In the genomic region with DNA sequence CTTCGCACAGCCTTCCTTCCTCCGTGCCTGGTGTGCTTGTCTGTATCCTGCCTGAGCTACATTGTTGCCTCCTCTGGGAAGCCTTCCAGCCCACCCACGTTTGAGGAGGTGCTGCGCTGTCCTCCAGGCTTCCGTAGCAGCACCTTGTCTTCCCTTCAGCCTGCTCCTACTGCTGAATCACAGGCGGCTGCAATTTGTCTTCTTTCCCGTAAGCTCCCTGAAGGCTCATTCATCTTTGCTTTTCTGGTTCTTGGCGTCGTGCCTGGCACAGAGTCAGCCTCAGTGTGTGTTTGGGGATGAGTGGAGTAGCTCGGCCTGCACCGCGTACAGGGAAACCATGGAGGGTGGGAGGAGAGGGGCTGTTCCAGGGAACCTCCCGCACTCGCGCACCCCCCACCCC, we compare ENCODE assay signal across 10 mouse cellular contexts. TPM values are rescaled to one million over a fixed set of nuclear protein-coding genes. Genes with fewer than 3 reads are reported as not detected.
DNase-seq lines count a peak whose midpoint lies in the region; TF ChIP-seq lines count a peak whose summit lies in the region.
"Had no signal": no experiment of that assay in that cellular context is flagged by ENCODE, and none has a peak within 500 bp of the region (broad histone marks: within the 10 kb centered on the region; RNA-seq: fewer than 3 reads in every experiment).

No protein-coding gene starts in this region.

- H3K36me3 ChIP-seq in kidney, adult 2 months (ENCODE audit: control insufficient read depth, insufficient read depth, low read length) = no peaks in the 10 kb centered on the region
- H3K36me3 ChIP-seq in heart, embryonic 10.5 days = no peaks in the 10 kb centered on the region
- H3K36me3 ChIP-seq: lung, embryonic 15.5 days had no signal

- intact Hi-C loops in heart, postnatal 10 days (cut with DNase I) = loop anchor here (1.0 kb wide), 1 partner anchor 210 kb away; no protein-coding TSS in a partner anchor

- no peaks in the 10 kb centered on the region for H3K27me3 ChIP-seq in kidney, adult 2 months (replicated peaks; ENCODE audit: control insufficient read depth, insufficient read depth, low read length)
- H3K27me3 ChIP-seq in heart, embryonic 10.5 days (ENCODE audit: insufficient read depth, poor library complexity, severe bottlenecking) = peaks cover 74% of the 10 kb centered on the region

- TF ChIP-seq POLR2A in kidney, adult 2 months (IDR thresholded peaks at IDR 0.05; ENCODE audit: low read depth, low read length) = no peak
- TF ChIP-seq POLR2A in brain, embryonic 14.5 days (IDR thresholded peaks at IDR 0.05; ENCODE audit: borderline replicate concordance, extremely low read depth, insufficient read depth, insufficient read length, poor library complexity, severe bottlenecking) = no peak

- no peak overlapping the region for H3K27ac ChIP-seq in kidney, adult 2 months (ENCODE audit: insufficient read depth, low read depth, low read length)
- no peak overlapping the region for H3K27ac ChIP-seq in heart, embryonic 10.5 days
- H3K27ac ChIP-seq: heart, adult 2 months; lung, embryonic 15.5 days had no signal

- 22% methylated on average over 15 of the region's 15 CpGs for WGBS in kidney, adult 2 months
- 19% methylated on average over 15 of the region's 15 CpGs for WGBS in heart, embryonic 10.5 days

- DNase-seq in kidney, adult 2 months = peak; percentile 30
- DNase-seq in kidney, adult 18-20 months = no peak
- DNase-seq in Muller cell, postnatal 12 days (ENCODE audit: inconsistent ontology term) = peak; percentile 21
- peak; percentile 82 for DNase-seq in brain, embryonic 14.5 days (ENCODE audit: low read depth)
- DNase-seq in left cerebral cortex, adult 9 months (ENCODE audit: low spot score in 2 of 2) = peak; percentile 58 to 87
- no peak for DNase-seq in spleen, postnatal 4 days (ENCODE audit: low spot score in 2 of 2)
- DNase-seq in heart, postnatal 10 days = no peak
- no peak for DNase-seq in heart, embryonic 10.5 days (ENCODE audit: low spot score)

- H3K4me1 ChIP-seq in kidney, adult 2 months (ENCODE audit: control insufficient read depth, insufficient read depth, low read length) = peaks cover 2% of the 10 kb centered on the region; the same call in 1 of the 2 replicates
- peaks cover 35% of the 10 kb centered on the region for H3K4me1 ChIP-seq in heart, embryonic 10.5 days

- TF ChIP-seq CTCF in kidney, adult 2 months (conservative IDR thresholded peaks at IDR 0.05; ENCODE audit: insufficient read depth, insufficient read length, low read depth, low read length) = no peak
- TF ChIP-seq CTCF in brain, embryonic 14.5 days (IDR thresholded peaks at IDR 0.05; ENCODE audit: borderline replicate concordance, extremely low read depth, insufficient read depth, insufficient read length) = no peak

- no peaks in the 10 kb centered on the region for H3K9me3 ChIP-seq in heart, embryonic 10.5 days
- H3K9me3 ChIP-seq: lung, embryonic 15.5 days had no signal

- H3K4me3 ChIP-seq in kidney, adult 2 months (ENCODE audit: insufficient read depth, low read depth, low read length) = no peak overlapping the region
- H3K4me3 ChIP-seq in heart, embryonic 10.5 days = no peak overlapping the region
- H3K4me3 ChIP-seq: heart, adult 2 months; lung, embryonic 15.5 days had no signal

RNA-seq across cellular contexts. Expression of a gene that starts 12.4 kb away (rescaled TPM):
- 0.14 TPM in 1 of 2 replicates, not detected in the other for polyA plus RNA-seq in kidney, adult 2 months (2012; rRNA removed)
- polyA plus RNA-seq in brain, embryonic 14.5 days (2012; rRNA removed) = 10.0 and 15.5 TPM in 2 replicates
- total RNA-seq in heart, postnatal 10 days (2021) = not detected
- polyA plus RNA-seq in heart, embryonic 10.5 days (2016; fragmentation: Nextera tagmentation; extraction: Ambion mirVana) = not detected in 2 replicates
- total RNA-seq: heart, adult 2 months had no signal
- polyA plus RNA-seq: heart, adult 2 months had no signal

RNA-seq across cellular contexts. Expression of a gene that starts 31.0 kb away (rescaled TPM):
- polyA plus RNA-seq in kidney, adult 2 months (2012; rRNA removed) = 28.8 and 34.2 TPM in 2 replicates
- polyA plus RNA-seq in brain, embryonic 14.5 days (2012; rRNA removed) = 67.3 and 70.7 TPM in 2 replicates
- 10 to 100 TPM; 36.5 to 45.1 TPM for total RNA-seq in heart, postnatal 10 days (2021)
- 26.7 and 33.8 TPM in 2 replicates for polyA plus RNA-seq in heart, embryonic 10.5 days (2016; fragmentation: Nextera tagmentation; extraction: Ambion mirVana)

RNA-seq across cellular contexts. Expression of a gene that starts 43.3 kb away (rescaled TPM):
- polyA plus RNA-seq in kidney, adult 2 months (2012; rRNA removed) = 0.10 and 0.19 TPM in 2 replicates
- 18.1 and 19.6 TPM in 2 replicates for polyA plus RNA-seq in brain, embryonic 14.5 days (2012; rRNA removed)
- total RNA-seq in heart, postnatal 10 days (2021) = under 1 TPM; 0.17 to 0.25 TPM
- 0.10 TPM in 1 of 2 replicates, not detected in the other for polyA plus RNA-seq in heart, embryonic 10.5 days (2016; fragmentation: Nextera tagmentation; extraction: Ambion mirVana)

Comparison
In these comparisons a context has a peak if more than half of its experiments do, and no peak if none do; other contexts are left out.
1. DNase-seq: peak in kidney, adult 2 months (single experiment), Muller cell, postnatal 12 days (single experiment), brain, embryonic 14.5 days (single experiment) and left cerebral cortex, adult 9 months (2 of 2); none in kidney, adult 18-20 months (single experiment), spleen, postnatal 4 days (0 of 2), heart, postnatal 10 days (0 of 2) and heart, embryonic 10.5 days (single experiment).
2. RNA of a gene that starts 43.3 kb away (polyA plus RNA-seq): 18.1 to 19.6 TPM in brain, embryonic 14.5 days; 0.10 to 0.19 TPM in kidney, adult 2 months and 0.10 TPM in heart, embryonic 10.5 days; every median in the first group is over 10 times any median in the second.